Comparison of ENCODE assay signal across 9 mouse cellular contexts in genomic region chr8:108593891-108594290, GRCm38 (mm10).
DNase-seq lines count a peak whose midpoint lies in the region; ATAC-seq and TF ChIP-seq lines count a peak whose summit lies in the region.
"Had no signal": no experiment of that assay in that cellular context is flagged by ENCODE, and none has a peak within 500 bp of the region (broad histone marks: within the 10 kb centered on the region; RNA-seq: fewer than 3 reads in every experiment).

No protein-coding gene starts in this region.

- H3K27ac ChIP-seq in gastrocnemius, adult 2 months, result peak overlapping the region; percentile 49; the same call in 1 of the 2 replicates
- H3K27ac ChIP-seq in kidney, postnatal 0 days, result 0 out of 2 replicates have a peak overlapping the region, but pooled peaks have one; percentile 57
- H3K27ac ChIP-seq in limb, embryonic 14.5 days (replicated peaks; ENCODE audit: low read depth, low read length), result peak overlapping the region; percentile 39

- no peak for ATAC-seq in kidney, postnatal 0 days (replicated peaks; ENCODE audit: low FRiP score, low read depth)
- peak; percentile 79 for ATAC-seq in limb, embryonic 14.5 days (ENCODE audit: low FRiP score, low read depth)

- WGBS in kidney, postnatal 0 days, result 29% methylated on average over 9 of the region's 9 CpGs
- WGBS in limb, embryonic 14.5 days, result 15% methylated on average over 9 of the region's 9 CpGs

- H3K27me3 ChIP-seq in kidney, postnatal 0 days (ENCODE audit: insufficient read depth, low read length), result no peaks in the 10 kb centered on the region
- H3K27me3 ChIP-seq in limb, embryonic 14.5 days (ENCODE audit: control insufficient read depth, insufficient read depth, low read length), result no peaks in the 10 kb centered on the region

- no peak for TF ChIP-seq CTCF in gastrocnemius, adult 2 months (IDR thresholded peaks at IDR 0.05)
- no peak for TF ChIP-seq CTCF in kidney, postnatal 0 days (IDR thresholded peaks at IDR 0.05; ENCODE audit: low read depth)

- peaks cover 5% of the 10 kb centered on the region for H3K4me1 ChIP-seq in kidney, postnatal 0 days (replicated peaks; ENCODE audit: insufficient read depth, low read length)
- H3K4me1 ChIP-seq in limb, embryonic 14.5 days (ENCODE audit: control insufficient read depth, insufficient read depth, low read length), result peaks cover 40% of the 10 kb centered on the region

- H3K4me2 ChIP-seq in kidney, postnatal 0 days (ENCODE audit: low read length), result no peak overlapping the region
- peak overlapping the region; percentile 1; the same call in 1 of the 2 replicates for H3K4me2 ChIP-seq in limb, embryonic 14.5 days (replicated peaks; ENCODE audit: low read depth, low read length, severe bottlenecking)

- H3K9me3 ChIP-seq in kidney, postnatal 0 days (replicated peaks; ENCODE audit: low read length), result no peaks in the 10 kb centered on the region
- no peaks in the 10 kb centered on the region for H3K9me3 ChIP-seq in limb, embryonic 14.5 days (ENCODE audit: control insufficient read depth, low read length)

- intact Hi-C loops in gastrocnemius, adult 2 months (cut with DNase I), result no loop called here
- intact Hi-C loops in gastrocnemius, postnatal 36 days (cut with DNase I), result no loop called here

- no peak for DNase-seq in gastrocnemius, adult 2 months
- DNase-seq in gastrocnemius, postnatal 36 days, result no peak
- DNase-seq in kidney, postnatal 0 days (ENCODE audit: low spot score), result peak; percentile 81
- DNase-seq in kidney, postnatal 14 days, result no peak
- DNase-seq in embryo, embryonic 10.5 days (ENCODE audit: low spot score), result peak; percentile 83
- DNase-seq in limb, embryonic 14.5 days (ENCODE audit: low spot score), result peak; percentile 89
- DNase-seq in thymus, postnatal 36 days, result no peak
- no peak for DNase-seq in cerebellum, adult 8-10 months
- DNase-seq: cerebellum, adult 11 months had no signal

- H3K9ac ChIP-seq in kidney, postnatal 0 days (ENCODE audit: low read depth, low read length), result no peak overlapping the region
- H3K9ac ChIP-seq in limb, embryonic 14.5 days (ENCODE audit: low read depth, low read length, severe bottlenecking), result no peak overlapping the region

- no peaks in the 10 kb centered on the region for H3K36me3 ChIP-seq in kidney, postnatal 0 days (ENCODE audit: insufficient read depth, low read length)
- H3K36me3 ChIP-seq in limb, embryonic 14.5 days (ENCODE audit: control insufficient read depth, insufficient read depth, low read length), result no peaks in the 10 kb centered on the region

- TF ChIP-seq POLR2A in limb, embryonic 14.5 days (IDR thresholded peaks at IDR 0.05; ENCODE audit: borderline replicate concordance, extremely low read depth, insufficient read depth, insufficient read length), result no peak

- no peak overlapping the region for H3K4me3 ChIP-seq in gastrocnemius, adult 2 months
- H3K4me3 ChIP-seq in kidney, postnatal 0 days (replicated peaks; ENCODE audit: low read depth, low read length), result no peak overlapping the region
- no peak overlapping the region for H3K4me3 ChIP-seq in limb, embryonic 14.5 days (replicated peaks; ENCODE audit: low read length)

Comparison
In these comparisons a context has a peak if more than half of its experiments do, and no peak if none do; other contexts are left out.
1. DNase-seq: peak in kidney, postnatal 0 days (single experiment), embryo, embryonic 10.5 days (single experiment) and limb, embryonic 14.5 days (single experiment); none in gastrocnemius, adult 2 months (single experiment), gastrocnemius, postnatal 36 days (0 of 2), kidney, postnatal 14 days (single experiment), thymus, postnatal 36 days (0 of 2) and cerebellum, adult 8-10 months (single experiment).
2. Peak in every context shown above with its lines, with median percentiles within 50 percentile points of each other: H3K27ac ChIP-seq.